Mouse (Mus musculus) layer of hippocampus, adult 8-10 months (tissue): ENCODE results near the gene Cetn2. TPM values are rescaled to one million over a fixed set of nuclear protein-coding genes. Genes with fewer than 3 reads are reported as not detected.

ENCODE experiments used
- DNase-seq, 2 experiments: peaks; one replicate each; pipeline ENCODE4 v3.0.0; 2022; ENCODE audit warnings: low spot score in 2 of 2
- total RNA-seq, 4 experiments: library from RNA; stranded (reverse); gene quantifications; 2 replicates each; pipeline ENCODE4 v1.2.4; 2022

Gene Cetn2
- total RNA-seq, result 10 to 100 TPM; 45.5 to 58.5 (median 54.8) TPM

- DNase-seq, result peak; percentile 87 to 92
Measured at GRCm38 (mm10) chrX:72917884-72918681, at the start of gene Cetn2, which contains the start of gene Nsdhl. Gene Cetn2, minus strand, starts transcription at chrX:72918411. Gene Nsdhl, plus strand, starts transcription at chrX:72918557.

- no peak for DNase-seq
Measured at GRCm38 (mm10) chrX:72962743-72963142, 44.5 kb upstream of the Cetn2 start.

GRCm38 (mm10) chrX:72961511-72961910 lies 43.3 kb upstream of the Cetn2 start:
- no peak for DNase-seq

- DNase-seq, result peak in 1 of 2 experiments; percentile 9
Measured at GRCm38 (mm10) chrX:72960431-72960830, 42.2 kb upstream of the Cetn2 start.

GRCm38 (mm10) chrX:72956486-72956885 lies 38.3 kb upstream of the Cetn2 start:
- no peak for DNase-seq

- DNase-seq, result no peak
Measured at GRCm38 (mm10) chrX:72953464-72953863, 35.3 kb upstream of the Cetn2 start.

- no peak for DNase-seq
Measured at GRCm38 (mm10) chrX:72921391-72921790, 3.2 kb upstream of the Cetn2 start.

- no peak for DNase-seq
Measured at GRCm38 (mm10) chrX:72918682-72919059, 460 bp upstream of the Cetn2 start.

GRCm38 (mm10) chrX:72911611-72912010 lies 6.6 kb downstream of the Cetn2 start:
- no peak for DNase-seq

GRCm38 (mm10) chrX:72908404-72908741 lies 9.8 kb downstream of the Cetn2 start:
- DNase-seq, result no peak

GRCm38 (mm10) chrX:72907619-72908403 lies 10.4 kb downstream of the Cetn2 start:
- no peak for DNase-seq

GRCm38 (mm10) chrX:72902530-72902929 lies 15.7 kb downstream of the Cetn2 start:
- no peak for DNase-seq

GRCm38 (mm10) chrX:72896055-72896437 lies 22.2 kb downstream of the Cetn2 start:
- no peak for DNase-seq

GRCm38 (mm10) chrX:72895388-72896054 lies 22.7 kb downstream of the Cetn2 start:
- DNase-seq, result peak; percentile 16 to 38

Other genes starting within 250 kb of the Cetn2 start
- gene Gabrq, start 93.2 kb downstream of the Cetn2 start, total RNA-seq, result under 1 TPM; 0.57 to 1.00 (median 0.77) TPM
- 10 to 100 TPM; 21.4 to 30.5 (median 27.3) TPM for gene Nsdhl, start 146 bp upstream of the Cetn2 start, total RNA-seq
- gene Zfp185, start 68.9 kb upstream of the Cetn2 start, total RNA-seq, result 1 to 10 TPM; 1.3 to 1.8 (median 1.5) TPM
- gene Pnma5, start 118.7 kb upstream of the Cetn2 start, total RNA-seq, result 1 to 10 TPM in 1 of 4 experiments, under 1 TPM in 3; 0.20 to 1.1 (median 0.41) TPM
- gene Pnma3, start 146.4 kb upstream of the Cetn2 start, total RNA-seq, result 10 to 100 TPM; 18.6 to 27.3 (median 22.1) TPM
- gene Xlr4a, start 164.1 kb upstream of the Cetn2 start, total RNA-seq, result 1 to 10 TPM in 2 of 4 experiments, under 1 TPM in 1, not detected in 1; 0.74 to 3.9 (median 1.5) TPM
- gene Xlr3a, start 178.7 kb upstream of the Cetn2 start, total RNA-seq, result 1 to 10 TPM in 2 of 4 experiments, under 1 TPM in 2; 0.45 to 7.2 (median 1.5) TPM
- gene Gm14685, start 198.6 kb upstream of the Cetn2 start, total RNA-seq, result 1 to 10 TPM; 1.3 to 2.5 (median 1.7) TPM
- gene Xlr5b, start 230.4 kb upstream of the Cetn2 start, total RNA-seq, result not detected
- 1 to 10 TPM; 1.4 to 2.6 (median 1.8) TPM for gene DXBay18, start 231.0 kb upstream of the Cetn2 start, total RNA-seq